Mouse (Mus musculus): ENCODE measurements around the gene Gm20431.

Gene Gm20431

DNA sequence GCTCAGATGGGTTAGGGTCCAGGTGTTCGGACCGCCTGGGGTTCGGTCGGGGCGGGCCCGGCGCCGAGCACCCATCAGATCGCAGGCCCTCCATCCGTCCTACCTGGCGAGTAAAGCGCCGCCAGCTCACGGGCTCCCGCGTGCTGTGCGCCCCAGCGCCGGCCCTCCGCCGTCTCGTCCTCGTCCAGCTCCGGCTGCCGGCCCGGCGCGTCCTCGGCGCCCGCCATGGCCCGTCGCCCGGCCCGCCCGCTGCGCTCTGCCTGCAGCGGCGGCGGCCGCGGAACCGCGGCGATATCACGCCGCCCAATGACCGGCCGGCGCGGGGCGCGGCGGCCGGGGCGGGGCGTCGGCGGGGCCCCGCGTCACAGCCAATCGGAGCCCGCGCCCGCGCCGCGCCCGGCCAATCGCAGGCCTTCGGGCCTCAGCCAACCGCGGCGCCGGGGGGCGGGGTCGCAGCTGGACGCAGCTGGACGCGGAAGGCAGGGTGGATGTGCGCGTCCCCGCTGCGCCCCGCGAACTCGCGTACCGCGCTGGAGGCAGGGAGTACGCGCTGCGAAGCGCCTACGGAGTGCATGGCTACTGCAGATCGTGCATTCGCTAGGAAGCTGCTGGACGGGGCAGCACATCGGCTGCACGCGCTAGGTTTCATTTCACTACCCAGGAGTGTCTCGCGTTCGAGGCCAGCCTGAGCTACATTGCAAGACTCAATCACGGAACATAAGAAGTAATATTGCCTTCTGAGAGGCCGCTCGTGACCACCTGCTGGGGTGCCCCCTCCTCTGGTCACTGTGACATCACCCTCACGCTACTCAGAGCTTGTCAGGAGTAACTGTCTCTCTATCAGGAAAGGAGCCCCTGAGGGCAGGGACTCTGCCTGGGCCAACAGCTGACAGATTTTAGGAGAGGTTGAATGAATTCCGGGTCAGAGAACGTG lies at the start of gene Gm20431:
TSS of gene Gm20431 (minus strand) at position 227 of the 934 bp plus-strand sequence.
- in situ Hi-C loops (cut with MboI; ENCODE audit: unreplicated experiment in 2 of 2): loop anchor here in 1 of 2 experiments (25.0 kb wide), 1 partner anchor 1024 kb away; no protein-coding TSS in a partner anchor

DNA sequence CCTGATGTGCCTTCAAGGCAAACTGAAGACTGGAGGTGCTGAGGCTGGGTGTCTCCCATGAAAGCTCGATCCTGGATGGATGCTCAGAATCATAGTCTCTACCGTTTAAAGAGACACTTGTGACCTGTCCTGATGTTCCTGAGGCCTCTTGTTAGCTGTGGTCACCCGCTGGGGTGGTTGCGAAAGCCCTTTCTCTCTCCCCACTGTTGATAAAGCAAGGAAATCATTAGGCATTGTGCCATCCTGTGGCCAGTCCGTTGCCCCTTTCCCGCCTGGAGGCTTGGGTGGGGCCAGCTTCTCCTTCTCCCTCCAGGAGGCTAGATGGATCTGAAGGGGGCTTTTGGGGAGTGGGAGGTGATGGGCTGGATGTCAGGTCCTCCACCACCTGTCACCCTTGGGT lies 49.3 kb upstream of the Gm20431 start:
- in situ Hi-C loops (cut with MboI; ENCODE audit: unreplicated experiment in 2 of 2): loop anchor here in 1 of 2 experiments (25.0 kb wide), 1 partner anchor 102 kb away; no protein-coding TSS in a partner anchor

DNA sequence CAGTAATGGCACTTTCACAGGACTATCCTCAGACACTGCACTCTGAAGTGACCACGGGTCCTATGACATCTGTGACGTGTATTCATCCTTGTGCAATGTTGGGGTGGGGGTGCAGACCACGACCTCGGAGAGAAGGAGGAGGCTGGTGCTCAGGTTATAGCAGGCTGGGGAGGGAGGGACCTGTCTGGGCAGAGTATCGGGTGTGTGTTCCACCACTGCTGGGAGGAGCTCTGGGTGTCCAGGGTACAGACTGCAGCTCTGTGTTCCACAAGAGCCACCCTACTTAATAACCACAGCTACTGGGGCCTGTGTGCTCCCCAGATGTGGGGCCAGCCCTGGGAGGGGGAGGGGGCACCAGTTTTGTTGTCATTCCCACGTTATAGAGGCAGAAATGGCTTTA lies 48.7 kb upstream of the Gm20431 start:
- in situ Hi-C loops (cut with MboI; ENCODE audit: unreplicated experiment in 2 of 2): loop anchor here in 1 of 2 experiments (25.0 kb wide), 1 partner anchor 102 kb away; no protein-coding TSS in a partner anchor

DNA sequence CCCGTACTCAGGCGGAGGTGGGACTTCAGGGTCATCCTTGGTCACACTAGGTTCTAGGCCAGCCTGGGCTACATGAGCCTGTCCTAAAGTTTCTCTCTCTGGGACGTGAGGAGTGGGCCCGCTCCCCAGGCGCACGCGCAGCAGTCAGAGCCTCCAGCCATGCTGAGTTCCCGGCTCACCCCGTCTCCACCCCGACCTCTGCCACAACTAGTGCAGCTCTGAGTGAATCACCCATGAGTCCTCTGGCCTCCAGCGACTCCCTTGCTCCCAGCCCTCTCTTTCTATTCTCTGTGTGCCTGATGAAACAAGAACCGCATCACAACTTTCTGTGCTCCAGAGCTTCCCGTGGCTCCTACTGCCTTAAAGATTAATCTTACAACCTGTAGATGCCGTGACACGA lies 47.1 kb upstream of the Gm20431 start:
- in situ Hi-C loops (cut with MboI; ENCODE audit: unreplicated experiment in 2 of 2): loop anchor here in 1 of 2 experiments (25.0 kb wide), 1 partner anchor 104 kb away; no protein-coding TSS in a partner anchor

DNA sequence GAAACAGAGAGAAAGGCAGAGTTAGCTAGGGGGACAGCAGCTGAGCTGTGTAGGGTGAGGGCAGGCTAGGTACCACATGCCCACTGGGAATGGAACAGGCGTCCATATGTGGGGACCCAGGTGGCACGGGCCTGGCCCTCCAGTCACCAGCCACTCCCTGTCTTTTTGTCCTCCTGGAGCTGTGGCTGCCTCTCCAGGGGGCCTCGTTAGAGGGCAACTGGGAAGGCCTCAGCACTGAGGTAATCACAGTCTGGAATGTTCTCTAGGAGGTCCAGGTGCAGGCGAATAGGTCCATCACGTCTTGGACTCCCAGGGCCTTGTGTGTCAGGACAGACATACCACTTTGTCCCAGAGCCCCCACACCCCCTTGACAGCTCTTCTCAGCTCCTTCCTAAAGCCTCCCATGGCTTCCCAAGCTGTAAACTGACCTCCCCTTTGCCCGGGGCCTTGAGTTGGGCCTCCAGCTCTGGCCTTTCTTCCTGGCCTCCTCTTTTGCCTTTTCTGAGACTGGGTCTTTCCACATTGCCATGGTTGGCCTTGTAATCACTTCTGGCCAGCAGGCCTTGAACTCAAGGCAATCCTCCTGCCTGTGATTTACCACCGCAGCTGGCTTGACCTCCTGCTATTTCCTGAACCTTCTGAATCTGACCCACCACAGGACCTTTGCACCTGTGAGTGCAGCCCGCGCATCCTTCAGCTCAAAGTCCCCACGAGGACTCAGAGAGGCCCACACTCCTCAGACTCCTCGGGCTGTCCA lies 45.1 kb upstream of the Gm20431 start:
- in situ Hi-C loops (cut with MboI; ENCODE audit: unreplicated experiment in 2 of 2): loop anchor here in 1 of 2 experiments (25.0 kb wide), 1 partner anchor 106 kb away; no protein-coding TSS in a partner anchor

DNA sequence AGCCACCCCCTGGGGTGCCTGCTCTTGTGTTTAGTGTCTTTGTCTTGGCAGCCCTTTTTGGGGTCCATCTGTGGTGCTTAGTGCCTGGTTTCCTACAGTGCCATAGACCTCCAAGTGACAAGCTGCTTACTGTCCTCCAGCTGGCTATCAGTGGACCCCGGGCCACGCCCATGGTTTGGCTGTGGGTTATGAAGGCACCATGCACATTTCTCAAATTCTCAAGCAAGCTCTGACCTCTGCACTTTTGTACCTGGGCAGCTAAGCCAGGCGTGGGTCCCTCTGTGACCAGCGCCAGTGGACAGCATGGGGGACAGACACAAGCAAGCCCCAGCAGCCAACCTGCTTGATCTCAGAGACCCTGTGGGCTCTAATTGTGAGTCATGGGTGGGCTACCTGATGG lies 43.1 kb upstream of the Gm20431 start:
- in situ Hi-C loops (cut with MboI; ENCODE audit: unreplicated experiment in 2 of 2): loop anchor here in 1 of 2 experiments (25.0 kb wide), 1 partner anchor 108 kb away; no protein-coding TSS in a partner anchor

DNA sequence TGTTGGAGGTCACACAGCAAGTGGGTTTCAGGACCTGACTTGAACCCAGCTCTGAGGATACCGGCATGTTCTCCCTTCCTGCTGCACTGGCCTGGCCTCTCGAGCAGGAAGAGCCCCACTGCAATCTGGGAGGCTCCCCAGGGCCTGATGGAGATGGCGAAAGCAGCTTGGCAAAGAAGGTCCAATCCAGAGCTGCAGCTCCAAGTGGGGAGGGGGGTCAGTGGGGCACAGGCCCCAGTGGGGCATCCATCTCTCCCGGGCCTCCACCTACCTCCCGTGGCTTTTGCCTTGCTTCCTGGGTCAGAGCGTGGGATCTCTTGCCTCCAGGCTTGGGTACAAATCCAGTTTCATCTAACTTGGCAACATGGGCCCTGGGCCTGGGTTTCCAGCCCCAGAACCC lies 40.8 kb upstream of the Gm20431 start:
- in situ Hi-C loops (cut with MboI; ENCODE audit: unreplicated experiment in 2 of 2): loop anchor here in 1 of 2 experiments (25.0 kb wide), 1 partner anchor 110 kb away; no protein-coding TSS in a partner anchor

DNA sequence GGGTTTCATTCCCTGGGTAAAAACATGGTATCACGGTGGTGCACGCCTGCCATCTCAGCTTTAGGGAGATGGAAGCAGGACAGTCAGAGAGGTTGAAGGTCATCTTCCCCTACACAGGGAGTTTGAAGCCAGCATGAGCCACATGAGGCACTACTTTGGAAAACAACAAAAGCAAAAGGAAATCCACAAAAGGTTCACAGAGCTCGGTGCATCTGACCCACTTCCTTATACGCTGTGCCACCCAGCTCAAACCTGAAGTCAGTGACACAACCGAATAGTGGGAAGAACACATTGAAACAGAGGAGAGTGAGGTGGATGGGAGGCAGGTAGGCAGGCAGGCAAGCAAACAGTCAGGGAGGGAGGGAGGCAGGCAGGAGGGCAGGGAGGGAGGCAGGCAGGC lies 40.2 kb upstream of the Gm20431 start:
- in situ Hi-C loops (cut with MboI; ENCODE audit: unreplicated experiment in 2 of 2): loop anchor here in 1 of 2 experiments (25.0 kb wide), 1 partner anchor 111 kb away; no protein-coding TSS in a partner anchor

DNA sequence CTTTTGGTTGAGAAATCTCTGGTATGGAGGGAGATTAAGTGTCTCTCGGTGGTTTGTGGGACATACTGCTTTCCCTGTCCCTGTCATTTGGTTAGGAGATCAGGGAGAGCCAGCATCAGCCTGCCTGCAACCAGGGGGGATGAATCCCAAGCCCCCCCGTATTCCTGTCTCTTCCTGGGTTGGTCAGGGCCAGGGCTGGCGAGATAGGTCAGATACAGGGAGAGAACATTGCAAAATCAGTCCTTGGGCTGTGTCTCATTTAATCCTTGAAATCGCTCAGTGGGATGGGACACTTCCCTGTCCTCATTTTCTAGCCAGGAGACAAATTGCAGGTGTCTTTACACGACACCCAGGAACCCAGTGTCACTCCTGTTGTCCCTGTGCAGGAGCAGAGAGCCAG lies 38.7 kb upstream of the Gm20431 start:
- in situ Hi-C loops (cut with MboI; ENCODE audit: unreplicated experiment in 2 of 2): loop anchor here in 1 of 2 experiments (25.0 kb wide), 1 partner anchor 112 kb away; no protein-coding TSS in a partner anchor

DNA sequence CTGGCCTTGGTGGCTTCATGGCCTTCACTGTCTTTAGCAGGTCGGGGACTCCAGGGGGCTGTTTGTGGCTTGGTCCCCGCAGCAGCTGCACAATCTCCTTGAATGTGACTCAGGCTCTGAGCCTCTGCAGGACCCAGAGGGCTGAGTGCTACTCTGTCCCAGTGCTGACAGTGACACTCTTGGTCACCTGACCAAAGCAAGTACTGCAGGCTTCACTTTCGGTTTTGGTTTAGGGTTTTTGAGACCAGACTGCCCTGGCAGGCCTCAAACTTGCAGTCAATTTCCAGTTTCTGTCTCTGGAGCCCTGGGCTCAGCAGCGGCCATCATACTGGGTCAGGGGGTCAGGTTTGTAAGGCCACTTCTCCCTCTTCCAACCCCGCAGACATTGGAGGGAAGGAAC lies 36.6 kb upstream of the Gm20431 start:
- in situ Hi-C loops (cut with MboI; ENCODE audit: unreplicated experiment in 2 of 2): no loop called here

DNA sequence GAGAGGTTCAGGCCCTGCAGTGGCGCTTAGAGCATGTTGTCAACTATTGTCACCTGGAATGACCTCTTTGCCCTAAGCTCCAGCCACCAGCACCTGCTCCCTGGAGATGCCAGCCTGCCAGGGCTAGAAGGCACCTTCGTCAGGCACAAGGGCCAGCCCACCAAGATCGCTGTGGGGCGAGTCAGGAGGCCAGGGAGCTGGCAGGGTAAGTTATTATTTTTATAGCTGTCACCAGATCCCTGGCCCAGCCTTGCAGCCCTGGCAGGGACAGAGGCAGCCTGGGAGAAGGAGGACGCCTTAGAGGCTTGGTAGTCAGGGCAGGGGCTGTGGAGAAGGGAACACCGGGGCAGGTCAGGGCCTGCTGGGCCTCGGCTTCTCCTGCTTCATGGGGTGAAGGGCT lies 34.8 kb upstream of the Gm20431 start:
- in situ Hi-C loops (cut with MboI; ENCODE audit: unreplicated experiment in 2 of 2): no loop called here

DNA sequence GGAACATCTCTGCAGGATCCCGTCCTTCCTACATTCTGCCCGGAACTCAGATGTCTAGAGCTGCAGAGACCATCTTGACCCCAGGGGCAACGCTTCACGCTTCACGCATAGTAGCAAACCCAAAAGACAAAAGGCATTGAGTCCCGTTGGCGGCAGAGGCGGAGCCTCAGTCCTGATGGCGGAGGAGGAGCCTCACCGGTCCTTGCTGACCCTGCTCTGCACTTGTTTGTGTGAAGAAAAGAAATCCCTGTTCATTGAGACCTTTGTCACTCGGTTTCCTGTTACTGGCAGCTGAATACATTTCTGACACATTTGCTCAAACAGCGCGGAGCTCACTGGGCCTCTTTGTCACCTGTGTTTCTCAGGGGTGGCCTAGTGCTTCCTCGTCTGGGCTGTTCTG lies 34.2 kb upstream of the Gm20431 start:
- in situ Hi-C loops (cut with MboI; ENCODE audit: unreplicated experiment in 2 of 2): no loop called here

DNA sequence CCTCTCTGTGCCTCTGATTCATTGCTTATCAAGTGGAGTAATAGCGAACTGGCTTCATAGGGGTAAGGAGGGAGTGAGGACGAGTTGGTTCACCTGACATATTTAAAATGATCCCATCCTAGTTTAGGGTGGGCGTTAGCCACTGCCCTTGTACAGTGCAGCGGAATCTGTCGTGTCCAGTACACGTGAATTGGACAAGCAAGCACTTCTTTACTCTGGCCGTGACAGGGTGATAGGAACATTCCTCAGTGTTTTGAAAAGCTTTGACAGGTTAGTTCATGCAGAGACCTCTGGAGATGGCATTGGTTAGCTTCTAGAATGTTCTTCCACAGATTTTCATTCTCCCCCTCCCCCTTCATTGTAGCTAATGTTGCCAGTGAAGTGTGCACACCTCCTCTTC lies 33.7 kb upstream of the Gm20431 start:
- in situ Hi-C loops (cut with MboI; ENCODE audit: unreplicated experiment in 2 of 2): no loop called here

DNA sequence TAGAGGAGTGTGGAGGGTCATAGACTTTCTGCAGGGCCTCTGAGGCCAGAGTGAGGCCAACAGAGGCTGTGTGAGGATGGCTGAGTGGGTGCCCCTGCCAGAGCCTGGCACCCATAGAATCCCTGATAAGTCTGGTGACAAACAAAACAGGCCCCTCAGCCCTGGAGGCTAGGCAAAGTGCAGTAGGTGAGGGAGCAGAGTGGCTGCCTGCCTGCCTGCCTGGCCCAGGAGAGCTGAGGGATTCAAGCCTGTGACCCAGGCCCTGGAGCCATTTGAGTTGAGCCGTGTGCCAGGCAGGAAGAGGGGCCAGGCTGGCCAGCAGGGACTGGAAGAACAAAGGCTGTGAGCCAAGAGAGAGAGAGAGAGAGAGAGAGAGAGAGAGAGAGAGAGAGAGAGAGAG lies 32.9 kb upstream of the Gm20431 start:
- in situ Hi-C loops (cut with MboI; ENCODE audit: unreplicated experiment in 2 of 2): no loop called here

DNA sequence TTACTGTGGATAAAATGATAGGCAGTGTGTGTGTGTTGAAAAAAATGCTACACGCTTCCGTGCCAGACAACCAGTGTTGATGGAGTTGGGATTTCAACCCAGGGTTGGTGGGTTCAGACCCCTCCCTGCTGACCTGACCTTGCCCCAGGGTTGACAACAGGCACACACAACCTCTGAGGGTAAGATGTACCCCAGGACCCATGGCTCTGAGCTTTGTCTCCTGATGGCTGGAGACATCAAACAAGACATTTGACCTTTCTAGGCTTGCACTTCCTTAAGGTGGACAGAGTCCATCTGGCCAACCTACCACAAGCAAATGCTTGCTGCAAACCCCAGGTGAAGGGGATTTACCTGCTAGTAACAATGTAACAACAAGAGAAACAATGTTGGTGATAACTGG lies 32.2 kb upstream of the Gm20431 start:
- in situ Hi-C loops (cut with MboI; ENCODE audit: unreplicated experiment in 2 of 2): no loop called here

DNA sequence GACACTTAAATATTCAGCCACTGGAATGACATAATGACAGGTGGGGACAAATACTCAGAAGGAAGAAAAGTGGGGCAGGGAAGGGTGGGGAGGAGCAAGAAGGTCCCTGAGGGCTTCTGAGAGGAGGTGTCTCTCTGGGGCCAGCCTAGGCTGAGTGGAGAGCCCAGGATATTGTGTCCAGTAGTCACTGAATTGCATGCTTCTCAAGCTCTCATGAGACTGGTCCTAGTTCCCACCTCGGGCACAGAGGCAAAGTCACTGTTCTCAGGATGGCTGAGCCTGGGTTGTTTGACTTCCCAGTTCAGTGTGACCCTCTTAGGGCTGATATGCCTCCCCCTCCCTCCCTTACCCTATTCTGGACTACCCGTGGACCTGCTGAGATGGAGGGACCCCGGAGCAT lies 31.5 kb upstream of the Gm20431 start:
- in situ Hi-C loops (cut with MboI; ENCODE audit: unreplicated experiment in 2 of 2): no loop called here

DNA sequence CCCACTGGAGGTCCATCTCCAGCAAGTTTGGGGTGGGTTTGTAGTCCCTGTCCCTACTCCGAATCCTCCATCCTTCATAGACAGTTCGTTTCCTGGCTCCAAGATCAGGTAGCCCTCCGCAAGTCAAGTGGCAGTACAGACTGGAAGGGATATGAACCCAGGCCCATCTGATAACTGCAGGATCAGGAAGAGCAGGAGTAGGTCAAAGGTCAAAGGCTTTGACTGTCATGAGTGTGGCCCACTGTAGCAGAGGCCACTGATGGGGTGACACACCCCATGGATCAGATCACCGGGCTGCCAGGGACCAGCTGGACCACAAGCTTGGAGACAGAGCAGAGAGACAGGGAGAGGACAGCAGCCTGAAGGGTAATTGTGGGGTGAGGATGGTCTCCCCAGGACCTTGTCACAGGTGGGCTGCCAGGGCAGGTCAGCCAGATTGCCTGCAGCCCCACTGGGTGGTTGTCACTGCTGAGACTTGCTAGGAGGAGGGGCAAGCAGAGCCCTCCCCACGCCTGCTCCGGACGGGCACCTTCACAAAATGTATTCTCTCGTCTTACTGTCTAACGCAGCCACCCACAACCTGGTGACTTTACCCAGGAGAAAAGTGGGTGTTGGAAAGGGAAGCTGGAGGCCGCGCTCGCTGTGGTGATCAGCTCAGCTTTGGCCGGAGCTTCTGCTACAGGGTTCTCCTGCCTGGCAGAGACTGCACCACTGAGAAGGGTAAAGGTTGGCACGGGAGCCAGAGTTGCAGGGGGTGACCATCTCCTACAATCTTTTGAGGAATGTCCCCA lies 30.8 kb upstream of the Gm20431 start:
- in situ Hi-C loops (cut with MboI; ENCODE audit: unreplicated experiment in 2 of 2): no loop called here

DNA sequence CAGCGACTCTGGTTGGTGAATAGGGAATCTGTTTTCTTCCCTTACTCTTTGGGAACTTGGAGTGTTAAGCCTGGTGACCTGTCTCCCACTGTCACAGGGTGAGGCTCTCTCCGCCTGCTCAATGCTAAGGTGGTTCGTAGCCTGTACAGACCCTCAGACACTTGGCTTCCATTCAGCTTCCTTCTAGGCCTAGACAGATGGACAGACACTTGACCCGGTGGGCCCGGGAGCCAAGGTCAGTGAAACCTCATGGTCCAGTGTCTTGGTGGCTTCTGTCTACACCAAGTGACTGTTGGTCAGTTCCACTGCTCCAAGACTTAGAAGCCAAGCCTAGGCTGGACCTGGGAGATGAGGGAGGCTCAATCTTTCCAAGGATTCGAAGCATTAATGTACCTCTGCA lies 30.1 kb upstream of the Gm20431 start:
- in situ Hi-C loops (cut with MboI; ENCODE audit: unreplicated experiment in 2 of 2): no loop called here

DNA sequence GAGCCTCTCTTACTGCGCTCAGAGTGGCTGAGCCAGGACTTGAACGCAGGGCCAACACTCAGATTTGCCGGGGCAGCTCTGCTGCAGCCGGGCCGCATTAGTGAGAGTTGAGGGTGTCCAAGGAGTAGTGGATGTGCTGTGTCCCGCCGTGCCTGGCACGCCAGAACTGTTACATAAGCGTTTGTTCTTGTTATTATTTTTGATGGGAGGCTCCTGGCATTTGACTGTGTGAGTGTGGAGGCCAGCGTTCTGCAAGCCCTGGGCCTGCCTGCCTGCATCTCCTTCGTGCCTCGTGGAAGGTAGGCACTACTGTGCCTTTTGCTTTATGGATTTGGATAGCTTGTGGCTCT lies 29.6 kb upstream of the Gm20431 start:
- in situ Hi-C loops (cut with MboI; ENCODE audit: unreplicated experiment in 2 of 2): no loop called here

DNA sequence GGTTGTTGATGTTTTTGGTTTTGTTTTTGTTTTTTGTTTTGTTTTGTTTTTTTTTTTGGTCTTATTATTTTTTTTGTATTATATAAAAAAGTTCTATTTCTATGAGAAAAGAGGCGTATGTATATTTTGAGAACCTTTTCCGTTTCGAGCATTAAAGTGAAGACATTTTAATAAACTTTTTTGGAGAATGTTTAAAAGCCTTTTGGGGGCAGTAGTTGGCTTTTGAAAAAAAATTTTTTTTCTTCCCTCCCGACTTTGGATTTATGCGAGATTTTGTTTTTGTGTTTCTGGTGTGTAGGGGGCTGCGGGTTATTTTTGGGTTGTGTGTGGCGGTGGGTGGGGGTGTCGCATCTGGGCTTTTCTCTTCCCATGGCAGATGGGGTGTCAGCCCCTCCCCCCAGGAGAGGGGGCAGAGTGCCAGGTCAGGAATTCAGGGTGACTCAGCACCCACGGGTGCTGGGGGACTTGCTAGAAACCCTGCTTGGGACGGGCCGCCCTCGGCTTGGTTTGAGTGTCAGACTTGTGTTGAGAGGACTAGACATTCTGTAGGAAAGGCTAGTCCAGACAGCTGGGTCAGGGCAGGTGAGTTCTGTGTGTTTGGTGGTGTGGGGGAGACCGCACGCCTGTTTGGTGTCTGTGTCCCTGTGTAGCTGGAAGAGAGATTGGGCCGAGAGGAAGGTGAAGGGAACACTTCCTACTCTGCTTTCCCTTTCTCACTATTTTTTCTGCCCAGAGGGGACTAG lies 29.1 kb upstream of the Gm20431 start:
- in situ Hi-C loops (cut with MboI; ENCODE audit: unreplicated experiment in 2 of 2): no loop called here

Measured in v-Abl transformed pro-B cells (cell line).